Mouse (Mus musculus) liver, embryonic 11.5 days (tissue): Measurements from ENCODE around the gene Carmil1. TPM values are rescaled to one million over a fixed set of nuclear protein-coding genes. Genes with fewer than 3 reads are reported as not detected.
A peak's percentile ranks its signal among the peaks of the same experiment; 100 is the strongest.

ENCODE experiments used
- ATAC-seq: fragments of 200-750 bp; cut with Nextera tagmentation; replicated peaks from 2 replicates; pipeline ENCODE4 v1.8.0; 2017; ENCODE audit warnings: moderate number of reproducible peaks, mild to moderate bottlenecking, moderate TSS enrichment, moderate library complexity; ENCODE audit not compliant: low FRiP score
- DNase-seq: peaks from one replicate; pipeline ENCODE4 v3.0.0-alpha.2; 2017; ENCODE audit warnings: low spot score
- H3K27ac ChIP-seq: fragments of 300-500 bp; sonication (generic); 2 replicates; pipeline ENCODE4 v1.5.1; 2014; ENCODE audit warnings: mild to moderate bottlenecking, low read depth, low read length, control low read depth
- H3K27me3 ChIP-seq: fragments of 300-500 bp; sonication (generic); replicated peaks from 2 replicates; pipeline ENCODE4 v1.6.1; 2014; ENCODE audit warnings: low read length, mixed read lengths; ENCODE audit not compliant: control insufficient read depth, insufficient read depth
- H3K36me3 ChIP-seq: fragments of 300-500 bp; sonication (generic); 2 replicates; pipeline ENCODE4 v1.6.1; 2014; ENCODE audit warnings: mild to moderate bottlenecking, low read length, moderate library complexity, mixed read lengths; ENCODE audit not compliant: control insufficient read depth, insufficient read depth
- H3K4me1 ChIP-seq: fragments of 300-500 bp; sonication (generic); replicated peaks from 2 replicates; pipeline ENCODE4 v1.6.1; 2014; ENCODE audit warnings: low read length, mixed read lengths; ENCODE audit not compliant: control insufficient read depth, insufficient read depth
- H3K4me2 ChIP-seq: fragments of 300-500 bp; sonication (generic); 2 replicates; pipeline ENCODE4 v1.6.1; 2014; ENCODE audit warnings: mild to moderate bottlenecking, control low read depth, moderate library complexity
- H3K4me3 ChIP-seq: fragments of 300-500 bp; sonication (generic); 2 replicates; pipeline ENCODE4 v1.5.1; 2014; ENCODE audit warnings: low read depth, low read length, control low read depth
- H3K9ac ChIP-seq: fragments of 300-500 bp; sonication (generic); 2 replicates; pipeline ENCODE4 v1.6.1; 2014; ENCODE audit warnings: low read depth, low read length, control low read depth
- H3K9me3 ChIP-seq: fragments of 300-500 bp; sonication (generic); 2 replicates; pipeline ENCODE4 v1.6.1; 2016; ENCODE audit warnings: low read length, inconsistent platforms, mixed read lengths; ENCODE audit not compliant: control insufficient read depth
- WGBS: fragments of 180-500 bp; shearing (Covaris S2); extraction: QIAGEN DNeasy Blood & Tissue Kit; methylation state at CpG from one replicate; pipeline ENCODE4 v1.1.7; 2014; 5-methylcytosine and 5-hydroxymethylcytosine counted together
- polyA plus RNA-seq: library from polyadenylated mRNA; unstranded; fragments of >200 nt; fragmentation: Nextera tagmentation; extraction: Ambion mirVana; gene quantifications from 2 replicates; pipeline ENCODE4 v1.2.1, GENCODE M21; 2014

Carmil1 gene
- polyA plus RNA-seq, 1 experiment from 2014 or later: 18.6 TPM

GRCm38 (mm10) chr13:24018515-24018914 is 262.1 kb downstream of the Carmil1 start:
- H3K36me3 ChIP-seq: no peaks in the 10 kb centered on the region
- no peaks in the 10 kb centered on the region for H3K4me1 ChIP-seq
- no peaks in the 10 kb centered on the region for H3K9me3 ChIP-seq
- WGBS: 75% methylated on average over 4 of the region's 4 CpGs
- H3K27me3 ChIP-seq: no peaks in the 10 kb centered on the region
- H3K4me3 ChIP-seq: no peak overlapping the region
- no peak overlapping the region for H3K27ac ChIP-seq
- DNase-seq: no peak
- ATAC-seq: no peak
- no peak overlapping the region for H3K9ac ChIP-seq
- no peak overlapping the region for H3K4me2 ChIP-seq

- ATAC-seq (peak; percentile 54), DNase-seq (no peak)
- WGBS: 56% methylated on average over 2 of the region's 2 CpGs
Measured at GRCm38 (mm10) chr13:24005528-24005927, 275.1 kb downstream of the Carmil1 start.

GRCm38 (mm10) chr13:24001797-24002196 is 278.8 kb downstream of the Carmil1 start:
- Histone ChIP-seq H3K36me3 (no peaks in the 10 kb centered on the region), H3K9me3 (no peaks in the 10 kb centered on the region), H3K27ac (no peak overlapping the region), H3K9ac (no peak overlapping the region), H3K27me3 (no peaks in the 10 kb centered on the region), H3K4me1 (no peaks in the 10 kb centered on the region), H3K4me3 (no peak overlapping the region), H3K4me2 (no peak overlapping the region)
- no peak for ATAC-seq
- WGBS: 55% methylated on average over 2 of the region's 2 CpGs
- DNase-seq: no peak

More at GRCm38 (mm10) chr13:24005528-24005927, 275.1 kb downstream of the Carmil1 start:
- Histone ChIP-seq H3K4me3 (no peak overlapping the region), H3K9me3 (no peaks in the 10 kb centered on the region), H3K36me3 (no peaks in the 10 kb centered on the region), H3K9ac (no peak overlapping the region), H3K27me3 (no peaks in the 10 kb centered on the region), H3K4me1 (no peaks in the 10 kb centered on the region), H3K27ac (no peak overlapping the region), H3K4me2 (0 out of 2 replicates have a peak overlapping the region, but pooled peaks have one; percentile 13)

GRCm38 (mm10) chr13:24001081-24001480 is 279.5 kb downstream of the Carmil1 start:
- ATAC-seq (no peak), DNase-seq (no peak)
- no peaks in the 10 kb centered on the region for H3K27me3 ChIP-seq
- no peak overlapping the region for H3K4me3 ChIP-seq
- H3K36me3 ChIP-seq: no peaks in the 10 kb centered on the region
- no peak overlapping the region for H3K27ac ChIP-seq
- H3K4me2 ChIP-seq: no peak overlapping the region
- no peak overlapping the region for H3K9ac ChIP-seq
- H3K9me3 ChIP-seq: no peaks in the 10 kb centered on the region
- WGBS: 66% methylated on average over 2 of the region's 2 CpGs
- H3K4me1 ChIP-seq: no peaks in the 10 kb centered on the region

- no peak for ATAC-seq
- H3K4me2 ChIP-seq: no peak overlapping the region
- no peaks in the 10 kb centered on the region for H3K9me3 ChIP-seq
- H3K4me1 ChIP-seq: no peaks in the 10 kb centered on the region
- no peak for DNase-seq
- H3K36me3 ChIP-seq: no peaks in the 10 kb centered on the region
- H3K27ac ChIP-seq: no peak overlapping the region
- H3K27me3 ChIP-seq: peaks cover 6% of the 10 kb centered on the region
- no peak overlapping the region for H3K4me3 ChIP-seq
- H3K9ac ChIP-seq: no peak overlapping the region
- 56% methylated on average over 2 of the region's 2 CpGs for WGBS
Measured at GRCm38 (mm10) chr13:23998826-23999225, 281.8 kb downstream of the Carmil1 start.

GRCm38 (mm10) chr13:23994756-23995155 is 285.8 kb downstream of the Carmil1 start:
- 63% methylated on average over 3 of the region's 3 CpGs for WGBS
- Histone ChIP-seq H3K4me1 (no peaks in the 10 kb centered on the region), H3K27ac (no peak overlapping the region), H3K27me3 (peaks cover 33% of the 10 kb centered on the region), H3K4me3 (no peak overlapping the region), H3K9me3 (no peaks in the 10 kb centered on the region), H3K36me3 (no peaks in the 10 kb centered on the region), H3K9ac (no peak overlapping the region), H3K4me2 (no peak overlapping the region)
- ATAC-seq: no peak
- no peak for DNase-seq

- H3K36me3 ChIP-seq: no peaks in the 10 kb centered on the region
- peaks cover 33% of the 10 kb centered on the region for H3K27me3 ChIP-seq
- no peak overlapping the region for H3K27ac ChIP-seq
- H3K9ac ChIP-seq: no peak overlapping the region
- H3K9me3 ChIP-seq: no peaks in the 10 kb centered on the region
- ATAC-seq (no peak), DNase-seq (no peak)
- H3K4me1 ChIP-seq: no peaks in the 10 kb centered on the region
- H3K4me3 ChIP-seq: no peak overlapping the region
- 20% methylated on average over 9 of the region's 9 CpGs for WGBS
- H3K4me2 ChIP-seq: no peak overlapping the region
Measured at GRCm38 (mm10) chr13:23994024-23994423, 286.6 kb downstream of the Carmil1 start.

GRCm38 (mm10) chr13:23990928-23991327 is 289.7 kb downstream of the Carmil1 start, which contains the start of gene Scgn:
Scgn (minus strand) TSS chr13:23991214.
- Histone ChIP-seq H3K4me2 (no peak within 1 kb of the TSS), H3K4me3 (no peak within 1 kb of the TSS), H3K9me3 (no peaks in the 10 kb centered on the region), H3K4me1 (no peaks in the 10 kb centered on the region), H3K9ac (no peak within 1 kb of the TSS), H3K27ac (no peak within 1 kb of the TSS), H3K27me3 (peaks cover 33% of the 10 kb centered on the region), H3K36me3 (no peaks in the 10 kb centered on the region)
- DNase-seq (peak; percentile 78), ATAC-seq (no peak)
- 1% methylated on average over 20 of the region's 20 CpGs for WGBS

GRCm38 (mm10) chr13:23990451-23990850 is 290.1 kb downstream of the Carmil1 start:
- 42% methylated on average over 5 of the region's 5 CpGs for WGBS
- peaks cover 33% of the 10 kb centered on the region for H3K27me3 ChIP-seq
- no peak overlapping the region for H3K4me2 ChIP-seq
- no peak overlapping the region for H3K4me3 ChIP-seq
- DNase-seq (no peak), ATAC-seq (no peak)
- no peak overlapping the region for H3K9ac ChIP-seq
- H3K36me3 ChIP-seq: no peaks in the 10 kb centered on the region
- no peaks in the 10 kb centered on the region for H3K4me1 ChIP-seq
- H3K27ac ChIP-seq: no peak overlapping the region
- no peaks in the 10 kb centered on the region for H3K9me3 ChIP-seq
